Mouse (Mus musculus) activated CD4-positive, CD25-positive, alpha-beta regulatory T cell, adult 9 weeks (primary cell): ENCODE results near the gene Slc39a2. TPM values are rescaled to one million over a fixed set of nuclear protein-coding genes. Genes with fewer than 3 reads are reported as not detected.

ENCODE experiments used
- polyA plus RNA-seq: library from polyadenylated mRNA; unstranded; fragments of 100-300 nt; shearing (Covaris generic); gene quantifications from one replicate; pipeline ENCODE4 v1.2.1, GENCODE M21; 2017

Gene Slc39a2
- 0.59 TPM for polyA plus RNA-seq

GRCm38 (mm10) chr14:51892191-51892939 lies at the start of gene Slc39a2:
Slc39a2 (plus strand) TSS chr14:51892889.

GRCm38 (mm10) chr14:51853399-51853798 lies 39.3 kb upstream of the Slc39a2 start, which contains the start of gene Ear6:
Ear6 (plus strand) TSS chr14:51853699.

GRCm38 (mm10) chr14:51884598-51885331 lies 7.9 kb upstream of the Slc39a2 start, which contains the start of gene Mettl17:
Mettl17 (plus strand) TSS chr14:51884842.

GRCm38 (mm10) chr14:51913960-51914762 lies 21.5 kb downstream of the Slc39a2 start, which contains the start of gene Ndrg2:
Ndrg2 (minus strand) TSS chr14:51914158.

GRCm38 (mm10) chr14:51918125-51918524 lies 25.4 kb downstream of the Slc39a2 start, which contains the start of gene Tppp2:
Tppp2 (plus strand) TSS chr14:51918425.

GRCm38 (mm10) chr14:51922571-51922865 lies 29.8 kb downstream of the Slc39a2 start, which contains the start of gene Rnase13:
Rnase13 (minus strand) TSS chr14:51922773.

Other genes with a start within 250 kb of the Slc39a2 start
- not detected for gene Gm17079, start 197.4 kb upstream of the Slc39a2 start, polyA plus RNA-seq
- gene Gm5800, start 175.7 kb upstream of the Slc39a2 start, polyA plus RNA-seq, result not detected
- gene Ang4, start 119.3 kb upstream of the Slc39a2 start, polyA plus RNA-seq, result not detected
- not detected for gene AY358078, start 92.8 kb upstream of the Slc39a2 start, polyA plus RNA-seq
- not detected for gene Ear6, start 39.2 kb upstream of the Slc39a2 start, polyA plus RNA-seq
- gene Mettl17, start 8.0 kb upstream of the Slc39a2 start, polyA plus RNA-seq, result 102 TPM
- gene Ndrg2, start 21.3 kb downstream of the Slc39a2 start, polyA plus RNA-seq, result 49.6 TPM
- gene Tppp2, start 25.5 kb downstream of the Slc39a2 start, polyA plus RNA-seq, result not detected
- not detected for gene Rnase13, start 29.9 kb downstream of the Slc39a2 start, polyA plus RNA-seq
- 0.54 TPM for gene Arhgef40, start 91.8 kb downstream of the Slc39a2 start, polyA plus RNA-seq
- gene Tmem253, start 122.8 kb downstream of the Slc39a2 start, polyA plus RNA-seq, result 0.31 TPM
- 7.8 TPM for gene Zfp219, start 127.8 kb downstream of the Slc39a2 start, polyA plus RNA-seq
- not detected for gene Olfr221, start 149.6 kb downstream of the Slc39a2 start, polyA plus RNA-seq
- gene Hnrnpc, start 211.1 kb downstream of the Slc39a2 start, polyA plus RNA-seq, result 631 TPM
- 6.1 TPM for gene Rpgrip1, start 217.8 kb downstream of the Slc39a2 start, polyA plus RNA-seq